22 mouse cellular contexts compared by ENCODE assay signal in genomic region chr11:71008321-71008720, GRCm38 (mm10). TPM values are rescaled to one million over a fixed set of nuclear protein-coding genes. Genes with fewer than 3 reads are reported as not detected.
DNase-seq lines count a peak whose midpoint lies in the region; ATAC-seq lines count a peak whose summit lies in the region.
"Had no signal": no experiment of that assay in that cellular context is flagged by ENCODE, and none has a peak within 500 bp of the region (broad histone marks: within the 10 kb centered on the region; RNA-seq: fewer than 3 reads in every experiment).

No protein-coding gene starts in this region.

- H3K4me3 ChIP-seq in lung, embryonic 16.5 days (ENCODE audit: low read length) = no peak overlapping the region
- H3K4me3 ChIP-seq in heart, embryonic 15.5 days = no peak overlapping the region
- H3K4me3 ChIP-seq in macrophage (ENCODE audit: inconsistent target) = no peak overlapping the region
- H3K4me3 ChIP-seq in midbrain, embryonic 14.5 days (replicated peaks; ENCODE audit: low read depth, low read length) = no peak overlapping the region
- H3K4me3 ChIP-seq: embryonic facial prominence, embryonic 10.5 days; erythroblast, embryonic 14.5 days; hindbrain, embryonic 15.5 days; liver, embryonic 15.5 days; neural tube, embryonic 13.5 days had no signal

- H3K79me2 ChIP-seq in macrophage (ENCODE audit: inconsistent target) = peaks cover 5% of the 10 kb centered on the region

- peak; percentile 57 for DNase-seq in adrenal gland, postnatal 10 days
- DNase-seq in adrenal gland, adult 18-20 months (ENCODE audit: low spot score in 2 of 2) = no peak
- DNase-seq in lung, postnatal 14 days = no peak
- DNase-seq in midbrain, embryonic 14.5 days = no peak
- DNase-seq: cerebellum, adult 11 months; cerebellum, postnatal 36 days; kidney, adult 18-20 months; kidney, postnatal 4 days; layer of hippocampus, postnatal 36 days; right cerebral cortex, postnatal 25 days had no signal

- H3K9me3 ChIP-seq in lung, embryonic 16.5 days (ENCODE audit: control insufficient read depth, low read length) = no peaks in the 10 kb centered on the region
- H3K9me3 ChIP-seq in heart, embryonic 15.5 days (replicated peaks) = no peaks in the 10 kb centered on the region
- no peaks in the 10 kb centered on the region for H3K9me3 ChIP-seq in midbrain, embryonic 14.5 days (ENCODE audit: control insufficient read depth, low read length)
- H3K9me3 ChIP-seq: embryonic facial prominence, embryonic 10.5 days; hindbrain, embryonic 15.5 days; liver, embryonic 15.5 days; neural tube, embryonic 13.5 days had no signal

- H3K27me3 ChIP-seq in lung, embryonic 16.5 days (ENCODE audit: control insufficient read depth, insufficient read depth, low read depth, low read length) = no peaks in the 10 kb centered on the region
- no peaks in the 10 kb centered on the region for H3K27me3 ChIP-seq in heart, embryonic 15.5 days
- no peaks in the 10 kb centered on the region for H3K27me3 ChIP-seq in midbrain, embryonic 14.5 days (ENCODE audit: control insufficient read depth, insufficient read depth, low read length)
- H3K27me3 ChIP-seq: hindbrain, embryonic 15.5 days; liver, embryonic 15.5 days; neural tube, embryonic 13.5 days; Patski had no signal

- WGBS in lung, embryonic 16.5 days = 76% methylated on average over 3 of the region's 3 CpGs
- 76% methylated on average over 3 of the region's 3 CpGs for WGBS in heart, embryonic 15.5 days
- 43% methylated on average over 3 of the region's 3 CpGs for WGBS in macrophage (ENCODE audit: missing documents)
- 96% methylated on average over 3 of the region's 3 CpGs for WGBS in midbrain, embryonic 14.5 days

- peaks cover 37% of the 10 kb centered on the region for H3K36me3 ChIP-seq in lung, embryonic 16.5 days (ENCODE audit: control insufficient read depth, insufficient read depth, low read length)
- H3K36me3 ChIP-seq in heart, embryonic 15.5 days = peaks cover 40% of the 10 kb centered on the region
- peaks cover 39% of the 10 kb centered on the region for H3K36me3 ChIP-seq in macrophage (ENCODE audit: inconsistent target)
- peaks cover 48% of the 10 kb centered on the region for H3K36me3 ChIP-seq in midbrain, embryonic 14.5 days (ENCODE audit: control insufficient read depth, insufficient read depth, low read length)

- H3K9ac ChIP-seq in lung, embryonic 16.5 days (ENCODE audit: low read length) = no peak overlapping the region
- H3K9ac ChIP-seq in heart, embryonic 15.5 days = no peak overlapping the region
- H3K9ac ChIP-seq in midbrain, embryonic 14.5 days (replicated peaks; ENCODE audit: low read length) = no peak overlapping the region
- H3K9ac ChIP-seq: hindbrain, embryonic 15.5 days; liver, embryonic 15.5 days; neural tube, embryonic 13.5 days had no signal

- peaks cover 1% of the 10 kb centered on the region for H3K4me1 ChIP-seq in lung, embryonic 16.5 days (replicated peaks; ENCODE audit: control insufficient read depth, insufficient read depth, low read length)
- peaks cover 7% of the 10 kb centered on the region for H3K4me1 ChIP-seq in heart, embryonic 15.5 days (replicated peaks)
- H3K4me1 ChIP-seq in midbrain, embryonic 14.5 days (ENCODE audit: control insufficient read depth, insufficient read depth, low read length) = peaks cover 8% of the 10 kb centered on the region

- peak overlapping the region; percentile 39 for H3K27ac ChIP-seq in lung, embryonic 16.5 days (ENCODE audit: low read length)
- H3K27ac ChIP-seq in heart, embryonic 15.5 days = peak overlapping the region; percentile 39; the same call in 1 of the 2 replicates
- peak overlapping the region; percentile 13; the same call in 1 of the 2 replicates for H3K27ac ChIP-seq in macrophage
- no peak overlapping the region for H3K27ac ChIP-seq in midbrain, embryonic 14.5 days (replicated peaks; ENCODE audit: low read depth, low read length)
- H3K27ac ChIP-seq: embryonic facial prominence, embryonic 10.5 days; hindbrain, embryonic 15.5 days; liver, embryonic 15.5 days; neural tube, embryonic 13.5 days had no signal

- no peak for ATAC-seq in lung, embryonic 16.5 days (ENCODE audit: low read depth)
- ATAC-seq in heart, embryonic 15.5 days (replicated peaks; ENCODE audit: insufficient number of reproducible peaks, insufficient read depth, low FRiP score, low read depth) = no peak
- ATAC-seq in erythroid progenitor cell, adult 5-6 weeks (replicated peaks; ENCODE audit: low FRiP score, poor library complexity, severe bottlenecking) = no peak
- ATAC-seq in midbrain, embryonic 14.5 days (ENCODE audit: low FRiP score, low TSS enrichment) = no peak
- ATAC-seq: forebrain, embryonic 16.5 days; Patski had no signal

- H3K4me2 ChIP-seq in lung, embryonic 16.5 days (ENCODE audit: low read depth, low read length) = no peak overlapping the region
- no peak overlapping the region for H3K4me2 ChIP-seq in heart, embryonic 15.5 days
- no peak overlapping the region for H3K4me2 ChIP-seq in midbrain, embryonic 14.5 days (ENCODE audit: low read length)
- H3K4me2 ChIP-seq: hindbrain, embryonic 15.5 days; liver, embryonic 15.5 days; neural tube, embryonic 13.5 days had no signal

RNA-seq across cellular contexts. Expression of gene Dhx33, which starts 4.1 kb away (rescaled TPM):
- 10 to 100 TPM; 25.2 to 25.6 TPM for total RNA-seq in adrenal gland, postnatal 10 days (2021)
- total RNA-seq in adrenal gland, adult 18-20 months (2021) = 10 to 100 TPM; 27.8 to 31.7 TPM
- polyA plus RNA-seq in lung, embryonic 16.5 days (2015; fragmentation: Nextera tagmentation; extraction: Ambion mirVana) = 16.3 and 16.5 TPM in 2 replicates
- 11.4 and 13.7 TPM in 2 replicates for polyA plus RNA-seq in heart, embryonic 15.5 days (2015; fragmentation: Nextera tagmentation; extraction: Ambion mirVana)
- total RNA-seq in macrophage (2018; cell fraction: chromatin; rRNA removed) = 10 to 100 TPM in 25 of 26 experiments, 1 to 10 TPM in 1; 9.9 to 49.8 (median 26.2) TPM
- total RNA-seq in macrophage (2018; cell fraction: cytosol; rRNA removed) = 10 to 100 TPM in 12 of 26 experiments, 1 to 10 TPM in 14; 5.0 to 12.8 (median 9.7) TPM
- total RNA-seq in macrophage (2018; cell fraction: nucleus; rRNA removed) = 10 to 100 TPM in 25 of 26 experiments, 1 to 10 TPM in 1; 8.6 to 48.5 (median 16.1) TPM
- 9.2 to 12.2 TPM (median 9.6 TPM) in 3 replicates for polyA plus RNA-seq in macrophage (2018)
- total RNA-seq in erythroid progenitor cell, adult 5-6 weeks (2015; ENCODE audit: low replicate concordance) = 1.1 and 3.8 TPM in 2 replicates
- total RNA-seq in erythroid progenitor cell, adult 5-6 weeks (2017; ENCODE audit: low replicate concordance) = 7.4 and 7.8 TPM in 2 replicates
- polyA plus RNA-seq in midbrain, embryonic 14.5 days (2014; fragmentation: Nextera tagmentation; extraction: Ambion mirVana) = 12.4 and 17.1 TPM in 2 replicates

RNA-seq across cellular contexts. Expression of gene Mis12, which starts 11.1 kb away (rescaled TPM):
- 10 to 100 TPM; 17.6 TPM for total RNA-seq in adrenal gland, postnatal 10 days (2021)
- total RNA-seq in adrenal gland, adult 18-20 months (2021) = 10 to 100 TPM; 17.7 to 19.2 TPM
- 47.4 and 52.0 TPM in 2 replicates for polyA plus RNA-seq in lung, embryonic 16.5 days (2015; fragmentation: Nextera tagmentation; extraction: Ambion mirVana)
- 23.0 and 25.4 TPM in 2 replicates for polyA plus RNA-seq in heart, embryonic 15.5 days (2015; fragmentation: Nextera tagmentation; extraction: Ambion mirVana)
- 10 to 100 TPM in 10 of 26 experiments, 1 to 10 TPM in 16; 3.8 to 17.2 (median 9.3) TPM for total RNA-seq in macrophage (2018; cell fraction: chromatin; rRNA removed)
- total RNA-seq in macrophage (2018; cell fraction: cytosol; rRNA removed) = 10 to 100 TPM; 14.2 to 29.5 (median 24.0) TPM
- 10 to 100 TPM in 21 of 26 experiments, 1 to 10 TPM in 5; 7.4 to 30.2 (median 15.5) TPM for total RNA-seq in macrophage (2018; cell fraction: nucleus; rRNA removed)
- 24.4 to 31.1 TPM (median 27.7 TPM) in 3 replicates for polyA plus RNA-seq in macrophage (2018)
- total RNA-seq in erythroid progenitor cell, adult 5-6 weeks (2015; ENCODE audit: low replicate concordance) = 56.6 and 62.9 TPM in 2 replicates
- 69.3 and 137 TPM in 2 replicates for total RNA-seq in erythroid progenitor cell, adult 5-6 weeks (2017; ENCODE audit: low replicate concordance)
- 20.9 and 29.7 TPM in 2 replicates for polyA plus RNA-seq in midbrain, embryonic 14.5 days (2014; fragmentation: Nextera tagmentation; extraction: Ambion mirVana)

RNA-seq across cellular contexts. Expression of gene Derl2, which starts 11.3 kb away (rescaled TPM):
- 10 to 100 TPM; 42.5 to 54.5 TPM for total RNA-seq in adrenal gland, postnatal 10 days (2021)
- total RNA-seq in adrenal gland, adult 18-20 months (2021) = 10 to 100 TPM; 66.2 to 89.5 TPM
- 52.1 and 53.0 TPM in 2 replicates for polyA plus RNA-seq in lung, embryonic 16.5 days (2015; fragmentation: Nextera tagmentation; extraction: Ambion mirVana)
- polyA plus RNA-seq in heart, embryonic 15.5 days (2015; fragmentation: Nextera tagmentation; extraction: Ambion mirVana) = 31.7 and 35.6 TPM in 2 replicates
- 10 to 100 TPM; 27.0 to 75.3 (median 50.5) TPM for total RNA-seq in macrophage (2018; cell fraction: chromatin; rRNA removed)
- 10 to 100 TPM; 50.9 to 81.6 (median 65.1) TPM for total RNA-seq in macrophage (2018; cell fraction: cytosol; rRNA removed)
- 10 to 100 TPM; 38.8 to 96.2 (median 61.9) TPM for total RNA-seq in macrophage (2018; cell fraction: nucleus; rRNA removed)
- polyA plus RNA-seq in macrophage (2018) = 66.1 to 80.1 TPM (median 76.8 TPM) in 3 replicates
- 32.4 and 44.0 TPM in 2 replicates for total RNA-seq in erythroid progenitor cell, adult 5-6 weeks (2015; ENCODE audit: low replicate concordance)
- 25.0 and 30.2 TPM in 2 replicates for total RNA-seq in erythroid progenitor cell, adult 5-6 weeks (2017; ENCODE audit: low replicate concordance)
- 23.3 and 35.7 TPM in 2 replicates for polyA plus RNA-seq in midbrain, embryonic 14.5 days (2014; fragmentation: Nextera tagmentation; extraction: Ambion mirVana)

RNA-seq across cellular contexts. Expression of gene 6330403K07Rik, which starts 25.0 kb away (rescaled TPM):
- 10 to 100 TPM in 1 of 2 experiments, 1 to 10 TPM in 1; 9.7 to 19.9 TPM for total RNA-seq in adrenal gland, postnatal 10 days (2021)
- total RNA-seq in adrenal gland, adult 18-20 months (2021) = 10 to 100 TPM; 12.2 to 13.2 TPM
- polyA plus RNA-seq in lung, embryonic 16.5 days (2015; fragmentation: Nextera tagmentation; extraction: Ambion mirVana) = 70.4 and 73.7 TPM in 2 replicates
- 25.5 and 36.7 TPM in 2 replicates for polyA plus RNA-seq in heart, embryonic 15.5 days (2015; fragmentation: Nextera tagmentation; extraction: Ambion mirVana)
- total RNA-seq in macrophage (2018; cell fraction: chromatin; rRNA removed) = 1 to 10 TPM in 1 of 26 experiments, not detected in 25; 4.7 TPM
- total RNA-seq in macrophage (2018; cell fraction: cytosol; rRNA removed) = not detected
- not detected for total RNA-seq in macrophage (2018; cell fraction: nucleus; rRNA removed)
- not detected in 3 replicates for polyA plus RNA-seq in macrophage (2018)
- total RNA-seq in erythroid progenitor cell, adult 5-6 weeks (2015; ENCODE audit: low replicate concordance) = not detected in 2 replicates
- total RNA-seq in erythroid progenitor cell, adult 5-6 weeks (2017; ENCODE audit: low replicate concordance) = not detected in 2 replicates
- polyA plus RNA-seq in midbrain, embryonic 14.5 days (2014; fragmentation: Nextera tagmentation; extraction: Ambion mirVana) = 317 and 572 TPM in 2 replicates
- total RNA-seq: megakaryocyte-erythroid progenitor cell, adult 5-6 weeks had no signal

RNA-seq across cellular contexts. Expression of gene C1qbp, which starts 25.5 kb away (rescaled TPM):
- 100 to 1,000 TPM; 254 to 262 TPM for total RNA-seq in adrenal gland, postnatal 10 days (2021)
- total RNA-seq in adrenal gland, adult 18-20 months (2021) = 100 to 1,000 TPM; 195 to 219 TPM
- polyA plus RNA-seq in lung, embryonic 16.5 days (2015; fragmentation: Nextera tagmentation; extraction: Ambion mirVana) = 171 and 185 TPM in 2 replicates
- 231 and 266 TPM in 2 replicates for polyA plus RNA-seq in heart, embryonic 15.5 days (2015; fragmentation: Nextera tagmentation; extraction: Ambion mirVana)
- 10 to 100 TPM in 6 of 26 experiments, 1 to 10 TPM in 20; 1.7 to 20.0 (median 6.5) TPM for total RNA-seq in macrophage (2018; cell fraction: chromatin; rRNA removed)
- 100 to 1,000 TPM in 3 of 26 experiments, 10 to 100 TPM in 23; 49.6 to 105 (median 72.8) TPM for total RNA-seq in macrophage (2018; cell fraction: cytosol; rRNA removed)
- 10 to 100 TPM in 22 of 26 experiments, 1 to 10 TPM in 4; 8.2 to 46.3 (median 15.1) TPM for total RNA-seq in macrophage (2018; cell fraction: nucleus; rRNA removed)
- polyA plus RNA-seq in macrophage (2018) = 71.5 to 186 TPM (median 95.5 TPM) in 3 replicates
- 87.2 and 106 TPM in 2 replicates for total RNA-seq in erythroid progenitor cell, adult 5-6 weeks (2015; ENCODE audit: low replicate concordance)
- 7.3 and 24.4 TPM in 2 replicates for total RNA-seq in erythroid progenitor cell, adult 5-6 weeks (2017; ENCODE audit: low replicate concordance)
- polyA plus RNA-seq in midbrain, embryonic 14.5 days (2014; fragmentation: Nextera tagmentation; extraction: Ambion mirVana) = 170 and 178 TPM in 2 replicates
